Mouse (Mus musculus) heart, postnatal 0 days (tissue): ENCODE results near the gene Myh2.

Experiments used
- CTCF ChIP-seq: IDR thresholded peaks from 2 replicates; pipeline ENCODE4 v1.5.1; 2016; ENCODE audit warnings: antibody characterized with exemption, control low read depth, low read depth
- EP300 ChIP-seq: IDR thresholded peaks from 2 replicates; pipeline ENCODE4 v1.6.1; 2016; ENCODE audit warnings: antibody characterized with exemption, low read depth

DNA sequence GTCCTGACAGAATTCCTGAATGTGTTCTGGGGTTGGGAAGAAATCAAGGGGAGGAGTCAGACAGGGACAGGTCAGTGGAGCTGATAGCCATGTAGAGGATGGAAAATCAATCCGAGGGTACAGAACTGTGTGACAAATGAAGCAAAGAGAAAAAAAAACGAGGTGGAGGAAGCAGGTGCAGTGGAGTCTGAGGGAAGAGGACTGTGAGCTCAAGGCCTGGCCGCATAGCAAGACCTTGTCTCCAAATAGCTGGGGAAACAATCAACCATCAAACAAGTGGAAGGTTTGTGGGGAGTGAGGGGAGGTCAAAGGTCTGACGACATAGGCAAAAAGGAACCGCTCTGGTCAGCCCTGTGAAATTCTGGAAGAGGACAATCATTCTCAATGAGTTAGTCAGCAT is 6.0 kb upstream of the Myh2 start:
- no peak for TF ChIP-seq CTCF
- no peak for TF ChIP-seq EP300
